Mouse (Mus musculus): ENCODE measurements at regions not wholly inside any gene's neighbourhood (a gene's known extent, or its start where the extent isn't known, plus 50 kb on each side); places are given as distances from the start of the nearest gene placed in this dataset.

DNA sequence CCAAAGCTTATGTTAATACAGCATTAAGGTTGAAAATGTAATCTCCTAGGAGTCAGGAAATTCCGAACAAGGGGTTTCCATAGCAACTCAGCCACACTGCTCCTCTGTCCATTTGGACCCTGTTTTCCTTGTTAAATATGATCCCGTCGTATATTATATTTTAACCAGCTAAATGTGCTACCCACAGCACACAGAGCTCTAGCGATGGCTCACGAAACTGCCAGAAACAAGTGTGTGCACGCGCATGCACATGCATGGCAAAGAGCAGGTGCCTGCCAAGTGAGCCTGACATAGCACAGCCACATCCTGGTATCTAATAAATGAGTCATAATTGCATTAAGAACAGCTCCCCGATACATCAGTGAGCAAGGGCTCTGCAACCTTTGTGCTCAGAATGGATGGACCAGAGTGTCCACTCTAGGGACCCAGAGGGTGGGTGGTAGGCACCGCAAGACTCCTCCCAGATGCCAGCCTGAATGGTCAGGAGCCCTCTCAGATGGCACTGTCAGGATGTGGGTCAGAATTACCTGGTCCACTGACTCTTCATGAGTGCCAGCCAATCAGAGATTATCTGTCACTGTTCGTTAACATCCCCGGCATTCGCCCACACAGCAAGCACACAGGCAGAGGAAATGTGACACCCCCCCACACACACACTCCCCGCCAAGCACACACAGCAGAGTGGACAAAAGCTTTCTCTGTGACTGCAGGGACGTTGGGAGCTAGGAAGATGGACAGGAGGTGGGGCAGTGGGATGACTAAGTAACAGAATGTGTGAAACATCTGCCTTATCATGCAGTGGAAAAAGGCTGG lies 272.8 kb upstream of the Zmiz1 start:
- no peak for TF ChIP-seq CTCF (IDR thresholded peaks at IDR 0.05; ENCODE audit: extremely low read depth, insufficient read length, insufficient replicate concordance, low read depth, low read length)
- TF ChIP-seq POLR2A (IDR thresholded peaks at IDR 0.05; ENCODE audit: low read depth, low read length) = no peak

Data from small intestine, adult 2 months (tissue).